Mouse (Mus musculus): Measurements from ENCODE around the gene Slc29a4.

GRCm38 (mm10) chr5:142692971-142693737 is 842 bp downstream of the Slc29a4 start:
- TF ChIP-seq CTCF (conservative IDR thresholded peaks at IDR 0.05; ENCODE audit: low read length) (no peak), NANOG (IDR thresholded peaks at IDR 0.05; ENCODE audit: borderline replicate concordance, low read length) (no peak), POU5F1 (IDR thresholded peaks at IDR 0.05; ENCODE audit: borderline replicate concordance, low read length) (no peak)
